Mouse (Mus musculus): ENCODE data around the gene Fgb. TPM values are rescaled to one million over a fixed set of nuclear protein-coding genes. Genes with fewer than 3 reads are reported as not detected.

Gene Fgb
- polyA plus RNA-seq, 1 experiment, result not detected

- H3K79me2 ChIP-seq (ENCODE audit: control insufficient read depth, insufficient read depth), result no peaks in the 10 kb centered on the region
- no peak overlapping the region for H3K4me2 ChIP-seq (ENCODE audit: low read depth)
- no peak for TF ChIP-seq POLR2A (IDR thresholded peaks at IDR 0.05; ENCODE audit: insufficient read length, low read depth)
- no peak for TF ChIP-seq E2F4 (IDR thresholded peaks at IDR 0.05; ENCODE audit: insufficient read depth)
- no peak for TF ChIP-seq TCF3 (IDR thresholded peaks at IDR 0.05; ENCODE audit: insufficient read length, low read depth)
- TF ChIP-seq POLR2AphosphoS2 (IDR thresholded peaks at IDR 0.05; ENCODE audit: insufficient read length, low read depth), result no peak
- no peak for TF ChIP-seq CEBPB (IDR thresholded peaks at IDR 0.05; ENCODE audit: insufficient read depth, poor library complexity, severe bottlenecking)
- TF ChIP-seq USF1 (IDR thresholded peaks at IDR 0.05; ENCODE audit: low read depth), result no peak
- no peak for TF ChIP-seq MYOD1 (IDR thresholded peaks at IDR 0.05; ENCODE audit: control insufficient read depth in 1 of 3, insufficient read length in 2 of 3, low read depth in 2 of 3)
- peaks cover 15% of the 10 kb centered on the region for H3K27me3 ChIP-seq (ENCODE audit: control insufficient read depth, insufficient read depth, insufficient read length)
- no peak overlapping the region for H3K4me3 ChIP-seq
- no peaks in the 10 kb centered on the region for H3K36me3 ChIP-seq (ENCODE audit: control insufficient read depth, insufficient read depth)
- H3ac ChIP-seq (ENCODE audit: control insufficient read depth, insufficient read length), result no peak overlapping the region
These were observed 57.7 kb downstream of the Fgb start for GRCm38 (mm10) chr3:82991963-82992362.

Other genes with a start within 250 kb of the Fgb start
- gene Rbm46, start 173.4 kb downstream of the Fgb start, polyA plus RNA-seq (2012; fragmentation: generic; extraction: Trizol), result not detected
- gene Lrat, start 145.9 kb downstream of the Fgb start, polyA plus RNA-seq (2012; fragmentation: generic; extraction: Trizol), result not detected
- gene Fgg, start 42.1 kb downstream of the Fgb start, polyA plus RNA-seq (2012; fragmentation: generic; extraction: Trizol), result not detected
- gene Fga, start 23.8 kb downstream of the Fgb start, polyA plus RNA-seq (2012; fragmentation: generic; extraction: Trizol), result not detected
- 59.9 TPM for gene Plrg1, start 5.7 kb upstream of the Fgb start, polyA plus RNA-seq (2012; fragmentation: generic; extraction: Trizol)
- 0.04 TPM for gene Dchs2, start 78.1 kb upstream of the Fgb start, polyA plus RNA-seq (2012; fragmentation: generic; extraction: Trizol)